Mouse (Mus musculus) myocyte (in vitro differentiated cells): ENCODE measurements around the gene Ndufa6. TPM values are rescaled to one million over a fixed set of nuclear protein-coding genes. Genes with fewer than 3 reads are reported as not detected.

Experiments
- H3K27me3 ChIP-seq: one replicate; pipeline ENCODE4 v1.6.1; 2011; ENCODE audit not compliant: control insufficient read depth, insufficient read depth, insufficient read length
- H3K36me3 ChIP-seq: one replicate; pipeline ENCODE4 v1.6.1; 2011; ENCODE audit not compliant: control insufficient read depth, insufficient read depth
- H3K4me2 ChIP-seq: one replicate; pipeline ENCODE4 v1.6.1; 2011; ENCODE audit warnings: low read depth, control low read depth
- H3K4me3 ChIP-seq: one replicate; pipeline ENCODE4 v1.5.1; 2011; ENCODE audit warnings: mild to moderate bottlenecking, control low read depth, moderate library complexity
- H3K79me2 ChIP-seq: one replicate; pipeline ENCODE4 v1.6.1; 2011; ENCODE audit not compliant: control insufficient read depth, insufficient read depth
- H3ac ChIP-seq: one replicate; pipeline ENCODE4 v1.6.1; 2011; ENCODE audit not compliant: control insufficient read depth, insufficient read length
- CEBPB ChIP-seq: IDR thresholded peaks from 2 replicates; pipeline ENCODE4 v1.6.1; 2011; ENCODE audit warnings: mild to moderate bottlenecking, moderate library complexity; ENCODE audit not compliant: poor library complexity, insufficient read depth, severe bottlenecking
- E2F4 ChIP-seq: IDR thresholded peaks from one replicate; pipeline ENCODE4 v1.6.1; 2011; ENCODE audit warnings: mild to moderate bottlenecking, control low read depth, moderate library complexity; ENCODE audit not compliant: insufficient read depth
- MAX ChIP-seq: IDR thresholded peaks from one replicate; pipeline ENCODE4 v1.6.1; 2011; ENCODE audit warnings: low read depth, mild to moderate bottlenecking, control low read depth
- MYOD1 ChIP-seq, 3 experiments: IDR thresholded peaks; one replicate each; pipeline ENCODE4 v1.6.1; 2011; ENCODE audit warnings: control low read depth in 2 of 3, low read depth in 2 of 3, mild to moderate bottlenecking in 2 of 3, moderate library complexity in 1 of 3; ENCODE audit not compliant: insufficient read length in 2 of 3, control insufficient read depth in 1 of 3
- MYOG ChIP-seq, 3 experiments: IDR thresholded peaks; one replicate each; pipeline ENCODE4 v1.6.1; 2011; ENCODE audit warnings: control low read depth in 2 of 3, low read depth in 2 of 3, mild to moderate bottlenecking in 2 of 3; ENCODE audit not compliant: insufficient read length in 2 of 3, control insufficient read depth in 1 of 3, insufficient read depth in 1 of 3
- POLR2A ChIP-seq: IDR thresholded peaks from one replicate; pipeline ENCODE4 v1.6.1; 2011; ENCODE audit warnings: low read depth, mild to moderate bottlenecking, control low read depth, moderate library complexity; ENCODE audit not compliant: insufficient read length
- POLR2AphosphoS2 ChIP-seq: IDR thresholded peaks from one replicate; pipeline ENCODE4 v1.6.1; 2011; ENCODE audit warnings: low read depth, control low read depth; ENCODE audit not compliant: insufficient read length
- REST ChIP-seq: IDR thresholded peaks from one replicate; pipeline ENCODE4 v1.6.1; 2011; ENCODE audit warnings: mild to moderate bottlenecking, control low read depth, moderate library complexity; ENCODE audit not compliant: insufficient read depth, insufficient read length
- SRF ChIP-seq: IDR thresholded peaks from one replicate; pipeline ENCODE4 v1.6.1; 2011; ENCODE audit warnings: low read depth; ENCODE audit not compliant: control insufficient read depth, insufficient read length
- TCF12 ChIP-seq: IDR thresholded peaks from one replicate; pipeline ENCODE4 v1.6.1; 2011; ENCODE audit warnings: mild to moderate bottlenecking, control low read depth; ENCODE audit not compliant: poor library complexity, insufficient read depth, severe bottlenecking
- TCF3 ChIP-seq: IDR thresholded peaks from one replicate; pipeline ENCODE4 v1.6.1; 2011; ENCODE audit warnings: low read depth, control low read depth; ENCODE audit not compliant: insufficient read length
- USF1 ChIP-seq: IDR thresholded peaks from one replicate; pipeline ENCODE4 v1.6.1; 2011; ENCODE audit warnings: low read depth, mild to moderate bottlenecking, control low read depth, moderate library complexity
- polyA plus RNA-seq: library from polyadenylated mRNA; unstranded; fragments of >200 nt; fragmentation: generic; extraction: Trizol; gene quantifications from one replicate; pipeline ENCODE4 v1.2.1, GENCODE M21; 2012; ENCODE audit warnings: missing spikeins

Gene Ndufa6
- polyA plus RNA-seq, 1 experiment, result 517 TPM

GRCm38 (mm10) chr15:82317839-82318238 lies 36.3 kb downstream of the Ndufa6 start:
- no peak overlapping the region for H3K4me2 ChIP-seq
- no peak for TF ChIP-seq SRF
- no peak for TF ChIP-seq MYOD1 (IDR thresholded peaks at IDR 0.05; ENCODE audit: control insufficient read depth in 1 of 3, insufficient read length in 2 of 3, low read depth in 2 of 3)
- no peaks in the 10 kb centered on the region for H3K79me2 ChIP-seq
- H3ac ChIP-seq, result no peak overlapping the region
- no peak overlapping the region for H3K4me3 ChIP-seq
- peaks cover 27% of the 10 kb centered on the region for H3K27me3 ChIP-seq
- no peaks in the 10 kb centered on the region for H3K36me3 ChIP-seq

- H3K27me3 ChIP-seq, result peaks cover 70% of the 10 kb centered on the region
- no peaks in the 10 kb centered on the region for H3K36me3 ChIP-seq
- no peak overlapping the region for H3ac ChIP-seq
- TF ChIP-seq POLR2AphosphoS2 (no peak), MYOD1 (IDR thresholded peaks at IDR 0.05; ENCODE audit: control insufficient read depth in 1 of 3, insufficient read length in 2 of 3, low read depth in 2 of 3) (no peak), POLR2A (no peak), MYOG (IDR thresholded peaks at IDR 0.05; ENCODE audit: control insufficient read depth in 1 of 3, insufficient read depth in 1 of 3, insufficient read length in 2 of 3, low read depth in 2 of 3) (no peak), MAX (no peak), USF1 (no peak), TCF3 (no peak), E2F4 (no peak), TCF12 (no peak), CEBPB (no peak), SRF (no peak), REST (no peak)
- no peaks in the 10 kb centered on the region for H3K79me2 ChIP-seq
- no peak overlapping the region for H3K4me3 ChIP-seq
- no peak overlapping the region for H3K4me2 ChIP-seq
Measured at GRCm38 (mm10) chr15:82308416-82308815, 45.7 kb downstream of the Ndufa6 start.

GRCm38 (mm10) chr15:82307107-82307506 lies 47.0 kb downstream of the Ndufa6 start:
- H3K4me2 ChIP-seq, result no peak overlapping the region
- peaks cover 63% of the 10 kb centered on the region for H3K27me3 ChIP-seq
- TF ChIP-seq CEBPB (no peak), MYOG (IDR thresholded peaks at IDR 0.05; ENCODE audit: control insufficient read depth in 1 of 3, insufficient read depth in 1 of 3, insufficient read length in 2 of 3, low read depth in 2 of 3) (no peak), MYOD1 (IDR thresholded peaks at IDR 0.05; ENCODE audit: control insufficient read depth in 1 of 3, insufficient read length in 2 of 3, low read depth in 2 of 3) (no peak), MAX (no peak)
- H3K79me2 ChIP-seq, result no peaks in the 10 kb centered on the region
- no peaks in the 10 kb centered on the region for H3K36me3 ChIP-seq
- no peak overlapping the region for H3ac ChIP-seq
- H3K4me3 ChIP-seq, result no peak overlapping the region

Other genes starting within 250 kb of the Ndufa6 start
- gene Ccdc134, start 226.4 kb downstream of the Ndufa6 start, polyA plus RNA-seq, result 82.1 TPM
- 285 TPM for gene Srebf2, start 207.1 kb downstream of the Ndufa6 start, polyA plus RNA-seq
- 0.13 TPM for gene Shisa8, start 141.5 kb downstream of the Ndufa6 start, polyA plus RNA-seq
- gene Tnfrsf13c, start 130.0 kb downstream of the Ndufa6 start, polyA plus RNA-seq, result 0.14 TPM
- 28.1 TPM for gene Cenpm, start 109.6 kb downstream of the Ndufa6 start, polyA plus RNA-seq
- gene 1500009C09Rik, start 101.9 kb downstream of the Ndufa6 start, polyA plus RNA-seq, result not detected
- 0.01 TPM for gene Sept3, start 79.4 kb downstream of the Ndufa6 start, polyA plus RNA-seq
- gene Wbp2nl, start 55.4 kb downstream of the Ndufa6 start, polyA plus RNA-seq, result not detected
- 53.2 TPM for gene Naga, start 15.4 kb downstream of the Ndufa6 start, polyA plus RNA-seq
- gene Pheta2, start 15.4 kb downstream of the Ndufa6 start, polyA plus RNA-seq, result 0.05 TPM
- 665 TPM for gene Smdt1, start 15.4 kb downstream of the Ndufa6 start, polyA plus RNA-seq
- gene Cyp2d22, start 25.9 kb upstream of the Ndufa6 start, polyA plus RNA-seq, result 2.4 TPM
- not detected for gene Cyp2d11, start 39.7 kb upstream of the Ndufa6 start, polyA plus RNA-seq
- not detected for gene Cyp2d10, start 52.9 kb upstream of the Ndufa6 start, polyA plus RNA-seq
- gene Cyp2d9, start 79.1 kb upstream of the Ndufa6 start, polyA plus RNA-seq, result not detected
- gene Cyp2d12, start 200.8 kb upstream of the Ndufa6 start, polyA plus RNA-seq, result not detected